Mouse (Mus musculus) c-Kit-positive CD71-positive TER-119-positive erythroid progenitor cells, embryonic 14.5 days (primary cell): ENCODE measurements around the gene Olfr1513.
A peak's percentile ranks its signal among the peaks of the same experiment; 100 is the strongest.
"Not testable (repeated sequence)": the region's sequence is repeated elsewhere in the genome, so short reads cannot be mapped to it uniquely, and the experiment has no call there.

Experiments used
- DNase-seq: peaks from one replicate; pipeline ENCODE4 v3.0.0-alpha.2; 2013; ENCODE audit warnings: low spot score

Gene Olfr1513

GRCm38 (mm10) chr14:52310343-52310742 lies 45.9 kb downstream of the Olfr1513 start:
- DNase-seq = not testable (repeated sequence)

GRCm38 (mm10) chr14:52306100-52306499 lies 50.1 kb downstream of the Olfr1513 start:
- peak; percentile 65 for DNase-seq

GRCm38 (mm10) chr14:52304644-52305271 lies 51.5 kb downstream of the Olfr1513 start, which contains the start of gene Mettl3:
Mettl3 (minus strand) TSS chr14:52305128.
- DNase-seq = peak; percentile 89

- DNase-seq = not testable (repeated sequence)
Observed at GRCm38 (mm10) chr14:52303517-52303916, 52.7 kb downstream of the Olfr1513 start.
